Mouse (Mus musculus) erythroblast, embryonic 14.5 days (primary cell): ENCODE data around the gene Erc2. TPM values are rescaled to one million over a fixed set of nuclear protein-coding genes. Genes with fewer than 3 reads are reported as not detected.

ENCODE experiments used
- H3K27me3 ChIP-seq: 2 replicates; pipeline ENCODE4 v1.6.1; 2012; ENCODE audit warnings: inconsistent platforms; ENCODE audit not compliant: control insufficient read depth
- H3K36me3 ChIP-seq: 2 replicates; pipeline ENCODE4 v1.6.1; 2012; ENCODE audit warnings: mild to moderate bottlenecking, inconsistent platforms; ENCODE audit not compliant: control insufficient read depth
- H3K4me1 ChIP-seq: 2 replicates; pipeline ENCODE4 v1.6.1; 2012; ENCODE audit warnings: inconsistent platforms; ENCODE audit not compliant: control insufficient read depth
- H3K4me3 ChIP-seq: replicated peaks from 2 replicates; pipeline ENCODE3; 2012; ENCODE audit warnings: moderate library complexity, mild to moderate bottlenecking, inconsistent platforms
- H3K9me3 ChIP-seq: 2 replicates; pipeline ENCODE4 v1.6.1; 2012; ENCODE audit warnings: low read length, inconsistent platforms, mixed read lengths; ENCODE audit not compliant: control insufficient read depth
- GATA1 ChIP-seq: IDR thresholded peaks from 2 replicates; pipeline ENCODE4 v1.6.1; 2012; ENCODE audit warnings: low read length, inconsistent platforms, mixed read lengths
- TAL1 ChIP-seq: IDR thresholded peaks from 3 replicates; pipeline ENCODE4 v1.6.1; 2012; ENCODE audit warnings: low read length, inconsistent platforms, mixed read lengths
- polyA plus RNA-seq: library from polyadenylated mRNA; stranded (reverse); fragments of >175 nt; gene quantifications from 2 replicates; pipeline ENCODE4 v1.2.3, GENCODE M21; 2012

Gene Erc2
- polyA plus RNA-seq, 1 experiment, result not detected

DNA sequence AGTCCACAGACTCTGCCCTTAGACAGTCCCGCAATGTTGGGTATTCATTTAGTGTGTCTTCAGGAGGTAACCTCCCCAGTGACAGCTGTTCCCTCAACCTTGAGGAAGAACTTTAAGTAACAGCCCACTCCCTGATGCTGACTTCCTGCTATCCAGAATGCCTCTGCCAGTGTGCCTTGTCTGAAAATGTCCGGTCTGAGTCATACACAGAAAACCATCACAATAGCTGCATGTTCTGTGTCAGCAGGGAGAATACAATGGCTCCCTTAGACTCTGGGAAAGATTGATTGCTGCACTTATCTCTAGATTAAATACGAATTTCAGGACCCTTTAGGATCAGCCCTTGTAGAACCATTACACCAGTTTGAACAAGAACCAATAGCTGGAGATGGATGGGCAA is 620.5 kb downstream of the Erc2 start:
- H3K9me3 ChIP-seq, result no peaks in the 10 kb centered on the region; the same call in 1 of the 2 replicates
- TF ChIP-seq GATA1 (no peak), TAL1 (no peak)
- no peaks in the 10 kb centered on the region for H3K4me1 ChIP-seq
- no peaks in the 10 kb centered on the region for H3K27me3 ChIP-seq
- H3K36me3 ChIP-seq, result no peaks in the 10 kb centered on the region
- no peak overlapping the region for H3K4me3 ChIP-seq

DNA sequence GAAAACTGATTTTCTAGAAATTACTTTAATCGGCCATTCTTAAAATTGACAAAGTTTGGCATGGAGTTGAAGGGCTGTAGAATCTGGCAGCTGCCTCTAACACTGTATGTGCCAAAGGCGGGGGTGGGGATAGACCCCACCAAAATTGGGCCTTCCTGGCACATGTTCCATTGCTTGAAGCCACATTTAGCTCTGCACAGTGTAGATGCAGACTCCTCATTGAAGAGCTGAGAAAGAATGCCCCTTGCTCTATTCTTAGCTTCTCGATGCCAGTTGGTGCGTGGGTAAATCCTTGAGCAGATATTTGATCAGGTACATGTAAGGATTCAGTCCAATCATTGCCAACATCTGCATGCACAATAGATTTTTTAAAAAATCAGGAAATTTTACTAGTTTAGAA is 621.2 kb downstream of the Erc2 start:
- Histone ChIP-seq H3K36me3 (no peaks in the 10 kb centered on the region), H3K4me1 (no peaks in the 10 kb centered on the region), H3K9me3 (no peaks in the 10 kb centered on the region; the same call in 1 of the 2 replicates), H3K4me3 (no peak overlapping the region), H3K27me3 (no peaks in the 10 kb centered on the region)
- no peak for TF ChIP-seq TAL1
- no peak for TF ChIP-seq GATA1

DNA sequence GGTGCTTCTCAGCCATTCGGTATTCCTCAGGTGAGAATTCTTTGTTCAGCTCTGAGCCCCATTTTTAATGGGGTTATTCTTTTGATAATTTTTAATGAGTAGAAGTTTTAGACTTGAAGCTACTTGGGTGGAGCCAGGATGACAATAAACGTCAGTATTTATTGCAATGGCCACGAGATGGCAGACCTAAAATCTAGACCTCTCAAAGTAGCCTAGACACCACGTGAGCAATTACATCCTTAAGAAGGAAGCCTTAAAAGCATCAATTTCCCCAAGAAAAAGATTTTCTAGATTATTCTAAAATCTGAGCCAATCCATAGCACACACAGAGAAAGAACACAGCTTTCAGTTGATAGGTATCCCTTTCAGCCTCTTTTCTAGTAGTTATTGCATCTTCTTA is 640.5 kb downstream of the Erc2 start:
- Histone ChIP-seq H3K4me1 (no peaks in the 10 kb centered on the region), H3K9me3 (no peaks in the 10 kb centered on the region), H3K27me3 (no peaks in the 10 kb centered on the region), H3K4me3 (no peak overlapping the region), H3K36me3 (no peaks in the 10 kb centered on the region)
- no peak for TF ChIP-seq GATA1
- TF ChIP-seq TAL1, result no peak

DNA sequence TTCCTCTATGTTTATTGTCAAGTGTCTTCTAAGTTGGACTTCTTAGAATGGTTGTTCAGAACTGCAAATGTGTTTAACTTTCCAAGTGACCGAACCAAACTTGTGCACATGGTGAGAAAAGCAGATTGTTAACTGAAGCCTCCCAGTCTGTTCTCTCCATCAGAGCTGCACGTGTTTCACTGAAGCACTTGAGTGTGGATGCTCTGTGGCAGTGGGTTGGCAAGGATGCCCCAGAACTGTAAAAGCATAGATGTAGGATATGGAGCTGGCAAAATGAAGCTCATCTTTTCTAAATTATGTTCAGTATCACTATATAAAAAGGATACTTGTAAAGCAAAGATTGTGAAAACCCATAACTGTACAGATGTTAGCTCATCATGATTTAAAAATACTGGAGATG is 645.1 kb downstream of the Erc2 start:
- Histone ChIP-seq H3K4me1 (no peaks in the 10 kb centered on the region), H3K4me3 (no peak overlapping the region), H3K9me3 (no peaks in the 10 kb centered on the region), H3K36me3 (no peaks in the 10 kb centered on the region), H3K27me3 (no peaks in the 10 kb centered on the region)
- no peak for TF ChIP-seq TAL1
- TF ChIP-seq GATA1, result no peak

DNA sequence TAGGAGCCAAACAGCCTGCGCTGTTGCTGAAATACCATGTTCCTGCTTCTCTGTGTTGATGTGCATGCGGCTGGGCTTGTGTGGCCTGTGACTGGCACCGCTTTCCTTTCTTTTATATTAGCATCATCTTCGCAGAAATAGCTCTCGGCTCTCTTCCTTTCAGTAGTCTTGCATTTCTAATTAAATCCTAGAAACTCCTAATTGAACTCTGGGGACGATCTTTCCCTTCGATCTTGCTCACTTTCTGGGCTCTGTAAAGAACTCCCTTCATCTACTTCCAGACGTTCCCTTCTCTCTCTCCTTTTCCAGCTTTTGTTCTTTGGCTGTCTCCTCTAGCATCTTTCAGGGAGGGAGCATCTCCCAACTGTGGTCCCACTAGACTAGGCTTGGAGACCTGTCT is 649.6 kb downstream of the Erc2 start:
- TF ChIP-seq TAL1 (no peak), GATA1 (no peak)

DNA sequence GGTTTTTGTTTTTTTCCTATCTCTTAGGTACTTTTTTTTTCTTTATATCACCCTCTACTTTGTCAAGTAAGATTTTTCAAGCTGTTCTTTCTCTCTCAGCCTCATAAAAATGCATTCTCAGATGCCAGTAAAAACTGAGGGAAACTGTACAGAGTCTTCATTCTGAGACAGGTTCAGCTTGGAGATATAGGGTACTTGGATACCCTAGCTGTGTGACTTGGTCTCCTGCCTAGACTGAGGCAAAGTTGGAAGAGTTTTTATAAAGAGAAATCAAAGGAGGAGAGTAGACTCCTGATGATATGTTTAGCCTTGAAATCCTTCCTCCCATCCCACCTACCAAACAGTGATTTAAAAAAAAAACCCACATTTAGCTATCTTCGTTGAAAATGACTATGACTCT is 651.4 kb downstream of the Erc2 start:
- H3K36me3 ChIP-seq, result no peaks in the 10 kb centered on the region
- no peak for TF ChIP-seq TAL1
- no peak for TF ChIP-seq GATA1
- no peaks in the 10 kb centered on the region for H3K9me3 ChIP-seq
- no peak overlapping the region for H3K4me3 ChIP-seq
- H3K4me1 ChIP-seq, result no peaks in the 10 kb centered on the region
- no peaks in the 10 kb centered on the region for H3K27me3 ChIP-seq

More for the DNA sequence above, 649.6 kb downstream of the Erc2 start:
- H3K9me3 ChIP-seq, result no peaks in the 10 kb centered on the region
- H3K27me3 ChIP-seq, result no peaks in the 10 kb centered on the region
- H3K4me3 ChIP-seq, result no peak overlapping the region
- H3K4me1 ChIP-seq, result no peaks in the 10 kb centered on the region
- H3K36me3 ChIP-seq, result no peaks in the 10 kb centered on the region

DNA sequence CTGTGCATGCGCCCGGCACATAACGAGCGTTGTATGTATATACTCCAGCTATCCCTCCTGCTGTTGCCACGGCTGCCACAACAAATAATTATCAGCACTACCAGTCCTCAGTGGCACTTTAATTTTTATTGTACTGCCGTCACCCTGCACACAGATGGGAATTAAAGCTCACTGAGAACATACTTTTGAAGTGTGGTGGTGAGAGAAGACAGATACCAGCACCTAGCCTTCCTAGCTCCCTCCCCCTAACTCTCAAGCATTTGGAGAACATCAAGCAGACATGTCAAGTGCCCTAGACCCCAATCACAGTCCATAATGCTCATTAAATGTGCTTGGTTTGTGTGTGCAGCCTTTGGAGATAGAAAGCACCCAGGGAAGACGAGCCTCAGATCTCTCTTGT is 652.6 kb downstream of the Erc2 start:
- Histone ChIP-seq H3K36me3 (no peaks in the 10 kb centered on the region), H3K4me1 (no peaks in the 10 kb centered on the region), H3K9me3 (no peaks in the 10 kb centered on the region), H3K4me3 (no peak overlapping the region), H3K27me3 (no peaks in the 10 kb centered on the region)
- TF ChIP-seq GATA1, result no peak
- TF ChIP-seq TAL1, result no peak

DNA sequence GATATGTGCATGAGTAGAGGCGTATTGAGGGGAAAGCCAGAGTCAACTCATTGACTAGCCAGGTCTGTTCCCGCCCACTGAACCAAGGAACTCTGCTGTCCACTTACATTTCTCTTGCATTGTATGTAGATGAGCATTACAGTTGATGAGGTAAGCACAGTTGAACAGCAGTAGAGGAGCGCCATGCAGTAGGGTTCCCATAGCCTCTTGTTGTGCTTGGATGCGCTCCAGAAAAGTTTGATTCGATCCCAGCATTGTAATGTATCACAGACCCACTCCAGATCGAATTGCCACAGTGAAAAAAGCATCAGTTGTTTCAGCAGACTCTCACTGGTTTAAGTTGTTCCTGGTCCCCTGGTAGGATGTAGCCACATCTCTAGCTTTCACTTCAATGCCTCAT is 656.7 kb downstream of the Erc2 start:
- Histone ChIP-seq H3K9me3 (no peaks in the 10 kb centered on the region), H3K27me3 (no peaks in the 10 kb centered on the region), H3K4me1 (no peaks in the 10 kb centered on the region), H3K4me3 (no peak overlapping the region), H3K36me3 (no peaks in the 10 kb centered on the region)
- TF ChIP-seq TAL1 (no peak), GATA1 (no peak)

DNA sequence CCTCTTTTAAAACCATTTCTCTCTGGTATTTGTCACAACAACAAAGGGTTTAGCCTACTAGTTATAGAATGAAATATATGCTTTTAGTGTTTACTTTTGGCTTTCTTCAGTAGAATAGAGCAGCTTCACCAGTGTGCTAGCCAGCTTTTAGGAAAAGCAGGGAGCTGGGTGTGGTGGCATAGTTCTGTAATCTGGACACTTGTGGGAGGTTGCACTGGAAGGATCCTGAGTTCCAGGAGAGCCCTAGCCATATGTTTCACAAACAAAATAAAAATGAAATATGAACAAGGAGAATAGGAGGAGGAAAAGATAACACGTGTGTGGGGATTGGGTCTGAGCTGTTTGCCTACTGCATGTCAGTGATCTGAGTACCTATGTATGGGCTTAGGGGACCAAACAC is 658.1 kb downstream of the Erc2 start:
- H3K4me1 ChIP-seq, result no peaks in the 10 kb centered on the region
- H3K27me3 ChIP-seq, result no peaks in the 10 kb centered on the region

More for the DNA sequence above, 658.1 kb downstream of the Erc2 start:
- Histone ChIP-seq H3K4me3 (no peak overlapping the region), H3K9me3 (no peaks in the 10 kb centered on the region), H3K36me3 (no peaks in the 10 kb centered on the region)
- no peak for TF ChIP-seq GATA1
- no peak for TF ChIP-seq TAL1
